Mouse (Mus musculus) urinary bladder, postnatal 0 days (tissue): ENCODE measurements around the gene Gspt2. TPM values are rescaled to one million over a fixed set of nuclear protein-coding genes. Genes with fewer than 3 reads are reported as not detected.

Experiments
- polyA plus RNA-seq: library from polyadenylated mRNA; unstranded; fragments of >200 nt; fragmentation: Nextera tagmentation; extraction: Ambion mirVana; gene quantifications from 2 replicates; pipeline ENCODE4 v1.2.1, GENCODE M21; 2015

The Gspt2 gene
- 1.6 and 1.7 TPM in 2 replicates for polyA plus RNA-seq

GRCm38 (mm10) chrX:94635961-94636563, at the start of gene Gspt2:
Gspt2 (plus strand) TSS chrX:94636069.

Other genes starting within 250 kb of the Gspt2 start
- gene Maged1, start 93.9 kb upstream of the Gspt2 start, polyA plus RNA-seq: 225 and 256 TPM in 2 replicates
- gene Zxdb, start 88.5 kb downstream of the Gspt2 start, polyA plus RNA-seq: 1.2 and 1.4 TPM in 2 replicates